Mouse (Mus musculus): ENCODE measurements around the gene Rnf39.

Gene Rnf39

GRCm38 (mm10) chr17:36943691-36944090 lies 973 bp downstream of the Rnf39 start:
- DNase-seq = no peak

GRCm38 (mm10) chr17:36944121-36944775 lies 1.5 kb downstream of the Rnf39 start:
- peak; percentile 38 for DNase-seq

- peak; percentile 79 for DNase-seq
Measured at GRCm38 (mm10) chr17:36947051-36947819, 4.5 kb downstream of the Rnf39 start.

- DNase-seq = no peak
Measured at GRCm38 (mm10) chr17:36948286-36948685, 5.6 kb downstream of the Rnf39 start.

GRCm38 (mm10) chr17:36949265-36949664 lies 6.5 kb downstream of the Rnf39 start:
- DNase-seq = no peak

- peak; percentile 98 for DNase-seq
Measured at GRCm38 (mm10) chr17:36950981-36951947, 8.5 kb downstream of the Rnf39 start, which contains the start of gene Ppp1r11. Ppp1r11 (minus strand) TSS chr17:36951741.

- no peak for DNase-seq
Measured at GRCm38 (mm10) chr17:36952631-36953030, 9.9 kb downstream of the Rnf39 start.

GRCm38 (mm10) chr17:36953062-36953461 lies 10.3 kb downstream of the Rnf39 start:
- DNase-seq = no peak

GRCm38 (mm10) chr17:36957999-36958743 lies 15.5 kb downstream of the Rnf39 start, which contains the start of the genes Znrd1 and Znrd1as:
Znrd1 (minus strand) TSS chr17:36958559.
Znrd1as (plus strand) TSS chr17:36958592.
- peak; percentile 100 for DNase-seq

GRCm38 (mm10) chr17:36958884-36959283 lies 16.2 kb downstream of the Rnf39 start:
- DNase-seq = no peak

GRCm38 (mm10) chr17:36961125-36961524 lies 18.4 kb downstream of the Rnf39 start:
- no peak for DNase-seq

GRCm38 (mm10) chr17:36966875-36967274 lies 24.2 kb downstream of the Rnf39 start:
- DNase-seq = no peak

- DNase-seq = no peak
Measured at GRCm38 (mm10) chr17:36970316-36970890, 27.7 kb downstream of the Rnf39 start.

GRCm38 (mm10) chr17:36971172-36971850 lies 28.6 kb downstream of the Rnf39 start:
- DNase-seq = no peak

- no peak for DNase-seq
Measured at GRCm38 (mm10) chr17:36972791-36973190, 30.1 kb downstream of the Rnf39 start.

- DNase-seq = no peak
Measured at GRCm38 (mm10) chr17:36973271-36973787, 30.6 kb downstream of the Rnf39 start.

GRCm38 (mm10) chr17:36981221-36981813 lies 38.6 kb downstream of the Rnf39 start, which contains the start of gene 2410137M14Rik:
2410137M14Rik (minus strand) TSS chr17:36981237.
- peak; percentile 14 for DNase-seq

GRCm38 (mm10) chr17:36981845-36982244 lies 39.1 kb downstream of the Rnf39 start:
- DNase-seq = peak; percentile 47

GRCm38 (mm10) chr17:36982253-36983155 lies 39.8 kb downstream of the Rnf39 start:
- DNase-seq = peak; percentile 6

All from embryo, embryonic 11 days (tissue).